Mouse (Mus musculus) stomach, postnatal 0 days (tissue): ENCODE data around the gene Gpx3.

Experiments
- CTCF ChIP-seq: IDR thresholded peaks from 2 replicates; pipeline ENCODE4 v1.5.1; 2016; ENCODE audit warnings: antibody characterized with exemption, low read depth, mild to moderate bottlenecking, moderate library complexity
- EP300 ChIP-seq: optimal IDR thresholded peaks from 2 replicates; pipeline ENCODE3; 2016; ENCODE audit warnings: antibody characterized with exemption

DNA sequence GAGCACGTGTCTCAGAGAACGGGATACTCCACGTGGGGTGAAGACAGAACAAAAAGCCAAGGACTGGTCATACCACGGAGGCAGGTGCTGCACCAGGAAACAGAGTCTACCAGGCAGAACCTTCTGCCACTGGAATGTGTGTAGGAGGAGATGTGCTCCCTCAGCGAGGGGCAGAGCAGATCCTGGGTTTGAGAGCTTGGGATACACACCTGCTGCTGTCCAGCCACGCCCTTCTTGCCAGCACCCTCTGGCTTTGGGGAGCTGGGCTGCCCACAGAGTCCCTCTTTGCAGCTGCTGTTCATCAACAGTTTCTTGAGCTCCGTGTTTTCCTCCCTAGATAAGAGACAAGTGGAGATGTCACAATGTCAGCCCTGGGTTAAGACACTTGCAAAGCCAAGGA, 26.6 kb downstream of the Gpx3 start:
- TF ChIP-seq CTCF, result no peak
- no peak for TF ChIP-seq EP300
